Mouse (Mus musculus): ENCODE measurements around the gene Sycp3.

GRCm38 (mm10) chr10:88420655-88421435, 38.5 kb upstream of the Sycp3 start:
- no peak for TF ChIP-seq CTCF (IDR thresholded peaks at IDR 0.05; ENCODE audit: low read depth)
- TF ChIP-seq EP300 (IDR thresholded peaks at IDR 0.05; ENCODE audit: low read depth): no peak
